Mouse (Mus musculus) lung, adult 10 weeks (tissue): ENCODE results near the gene Scg3. TPM values are rescaled to one million over a fixed set of nuclear protein-coding genes. Genes with fewer than 3 reads are reported as not detected.

Experiments
- polyA plus RNA-seq: library from polyadenylated mRNA; stranded (reverse); fragments of 350-450 nt; fragmentation: Illumina TruSeq; extraction: RNeasy Lipid Tissue Mini Kit (QIAGEN cat#74804); gene quantifications from one replicate; pipeline ENCODE4 v1.2.3, GENCODE M21; 2014; ENCODE audit warnings: low read depth, low replicate concordance; ENCODE audit not compliant: insufficient read depth

Gene Scg3
- 0.46 TPM for polyA plus RNA-seq

DNA sequence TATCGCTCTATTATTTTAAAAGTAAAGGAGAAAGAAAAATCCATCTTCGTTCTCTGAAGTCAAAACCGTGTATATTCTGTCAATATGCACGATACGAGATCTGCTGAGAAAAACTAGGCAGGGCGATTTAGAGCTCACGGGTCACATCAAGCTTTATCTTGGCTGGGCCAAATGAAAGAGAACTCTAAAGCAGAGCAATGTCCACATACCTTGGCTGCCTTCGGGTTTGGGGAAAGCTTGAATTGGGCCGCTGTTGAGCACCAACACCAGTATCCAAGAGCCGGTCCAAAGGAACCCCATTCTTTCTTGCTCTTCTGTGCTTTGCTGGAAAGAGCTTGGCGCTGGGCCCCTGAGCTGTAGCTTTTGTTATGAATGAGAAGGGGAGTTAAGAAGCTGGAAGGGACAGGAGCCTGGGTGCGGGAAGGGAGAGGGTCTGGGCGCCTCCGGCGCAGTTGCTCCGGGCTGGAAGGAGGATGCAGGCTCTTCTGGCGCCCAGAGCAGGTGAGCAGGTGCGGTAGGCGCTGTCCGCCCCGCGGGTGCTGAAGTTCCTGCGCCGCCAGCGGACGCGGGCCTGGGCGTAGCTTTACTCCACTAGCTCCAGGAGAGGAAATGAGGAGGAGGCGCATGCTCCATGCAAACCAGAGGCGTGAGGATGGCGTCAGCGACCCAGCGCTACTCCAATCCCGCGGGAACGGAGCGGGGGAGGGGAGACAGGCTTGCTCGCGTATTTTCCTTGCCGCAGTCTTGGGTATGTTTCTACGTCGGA, at the start of gene Scg3:
Gene Scg3 (minus strand): TSS at position 631 of the 766 bp plus-strand sequence.

DNA sequence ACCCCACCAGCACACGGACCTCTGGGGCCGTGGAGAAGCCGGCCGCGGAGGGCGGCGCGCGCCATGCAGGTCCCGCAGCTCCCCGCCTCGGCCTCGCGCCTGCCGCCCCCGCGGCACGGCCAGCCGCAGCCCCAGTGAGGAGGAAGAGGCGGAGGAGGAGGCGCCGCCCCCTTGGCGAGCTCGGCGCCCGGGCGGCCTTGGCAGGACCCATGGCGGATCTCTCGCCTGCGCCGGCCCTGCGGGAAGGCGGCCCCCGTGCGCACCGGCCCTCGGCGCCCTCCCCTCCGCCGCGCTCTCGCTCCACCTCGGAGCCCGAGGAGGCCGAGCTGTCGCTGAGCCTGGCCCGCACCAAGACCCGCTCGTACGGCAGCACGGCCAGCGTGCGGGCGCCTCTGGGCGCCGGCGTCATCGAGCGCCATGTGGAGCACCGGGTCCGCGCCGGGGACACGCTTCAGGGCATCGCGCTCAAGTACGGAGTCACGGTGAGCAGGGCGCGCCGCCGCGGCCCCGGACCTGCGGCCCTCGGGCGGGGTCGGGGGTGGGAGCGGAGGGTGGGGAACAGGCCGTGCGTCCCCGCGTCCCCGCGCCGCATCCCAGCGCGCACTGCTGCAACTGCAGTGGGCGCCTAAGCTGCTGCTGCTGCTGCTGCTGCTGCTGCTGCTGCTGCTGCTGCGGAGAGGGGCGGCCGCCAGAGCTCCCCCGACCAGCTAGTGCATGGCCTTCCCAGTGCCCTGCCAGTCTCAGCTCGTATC, 58.1 kb downstream of the Scg3 start, which contains the start of gene Lysmd2:
Gene Lysmd2 (plus strand): TSS at position 186 of the 752 bp plus-strand sequence.

DNA sequence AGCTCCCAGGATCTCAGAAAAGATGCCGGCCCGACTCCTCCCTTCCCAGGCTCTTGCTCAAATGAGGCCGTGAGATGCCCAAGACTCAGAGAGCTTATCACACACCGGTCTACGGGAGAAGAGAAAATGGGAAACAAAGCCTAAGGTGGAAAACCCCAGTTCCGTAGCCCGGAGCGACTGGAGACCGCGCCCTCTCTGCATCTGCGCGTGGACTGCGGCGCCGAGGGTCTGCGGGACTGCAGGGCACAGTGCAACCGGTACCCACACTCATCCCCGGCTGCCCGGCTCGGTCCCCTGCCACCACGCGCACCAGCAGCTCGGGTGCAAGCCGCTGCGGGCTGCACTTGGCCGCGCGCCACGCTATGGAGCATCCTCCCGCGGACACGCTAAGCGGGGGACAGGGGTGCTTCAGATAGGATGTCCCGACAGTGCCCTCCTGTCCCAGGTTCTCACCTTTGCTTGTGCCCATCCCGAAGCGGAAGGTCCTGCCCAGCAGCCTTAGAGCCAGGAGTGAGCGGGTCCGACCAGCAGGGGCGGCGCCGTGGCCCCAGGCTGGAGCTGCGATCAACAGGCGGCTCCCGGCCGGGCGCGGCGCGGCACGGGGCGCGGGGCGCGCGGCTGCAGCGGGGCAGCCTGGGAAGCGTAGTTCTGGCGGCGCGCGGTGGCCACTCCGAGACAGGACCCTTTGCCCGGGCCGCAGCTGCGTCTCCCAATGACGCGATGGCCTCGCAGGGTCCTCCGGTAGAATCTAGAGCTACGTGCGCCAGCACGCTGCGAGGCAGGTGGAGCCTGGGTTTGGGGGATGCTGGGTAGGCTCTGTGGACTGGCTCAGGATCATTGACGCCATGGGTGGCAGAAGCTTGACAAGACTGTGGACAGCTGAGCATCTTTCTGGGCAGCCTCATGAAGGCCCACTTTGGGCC, 73.0 kb downstream of the Scg3 start, which contains the start of gene Tmod2:
Gene Tmod2 (minus strand): TSS at position 755 of the 923 bp plus-strand sequence.

Other genes with a start within 250 kb of the Scg3 start
- 13.8 TPM for gene Leo1, start 242.5 kb downstream of the Scg3 start, polyA plus RNA-seq
- gene Tmod3, start 124.4 kb downstream of the Scg3 start, polyA plus RNA-seq, result 62.7 TPM
- 5.1 TPM for gene Tmod2, start 72.7 kb downstream of the Scg3 start, polyA plus RNA-seq
- 42.9 TPM for gene Lysmd2, start 58.3 kb downstream of the Scg3 start, polyA plus RNA-seq
- 18.5 TPM for gene Bmp5, start 91.3 kb upstream of the Scg3 start, polyA plus RNA-seq